Mouse (Mus musculus): ENCODE measurements at regions not wholly inside any gene's neighbourhood (a gene's known extent, or its start where the extent isn't known, plus 50 kb on each side); places are given as distances from the start of the nearest gene placed in this dataset.

- CTCF ChIA-PET = no interaction called here
Observed at GRCm38 (mm10) chr6:14407754-14408153, 347.3 kb downstream of the Ppp1r3a start.

- CTCF ChIA-PET = no interaction called here
Observed at GRCm38 (mm10) chr6:14358280-14358679, 396.8 kb downstream of the Ppp1r3a start.
